Mouse (Mus musculus) kidney, embryonic 15.5 days (tissue): ENCODE results near the gene Prorsd1. TPM values are rescaled to one million over a fixed set of nuclear protein-coding genes. Genes with fewer than 3 reads are reported as not detected.
"Not testable (repeated sequence)": the region's sequence is repeated elsewhere in the genome, so short reads cannot be mapped to it uniquely, and the experiment has no call there.

Source experiments
- ATAC-seq: fragments of 200-750 bp; cut with Nextera tagmentation; replicated peaks from 2 replicates; pipeline ENCODE4 v1.8.0; 2017; ENCODE audit warnings: moderate TSS enrichment; ENCODE audit not compliant: low FRiP score
- H3K27ac ChIP-seq: fragments of 300-500 bp; sonication (generic); 2 replicates; pipeline ENCODE4 v1.5.1; 2015; ENCODE audit warnings: mild to moderate bottlenecking, inconsistent platforms
- H3K27me3 ChIP-seq: fragments of 300-500 bp; sonication (generic); 2 replicates; pipeline ENCODE4 v1.6.1; 2015; ENCODE audit warnings: inconsistent platforms
- H3K36me3 ChIP-seq: fragments of 300-500 bp; sonication (generic); 2 replicates; pipeline ENCODE4 v1.6.1; 2015; ENCODE audit warnings: inconsistent platforms
- H3K4me1 ChIP-seq: fragments of 300-500 bp; sonication (generic); 2 replicates; pipeline ENCODE4 v1.6.1; 2015; ENCODE audit warnings: inconsistent platforms
- H3K4me2 ChIP-seq: fragments of 300-500 bp; sonication (generic); 2 replicates; pipeline ENCODE4 v1.6.1; 2015; ENCODE audit warnings: moderate library complexity, mild to moderate bottlenecking, inconsistent platforms
- H3K4me3 ChIP-seq: fragments of 300-500 bp; sonication (generic); replicated peaks from 2 replicates; pipeline ENCODE4 v1.5.1; 2015; ENCODE audit warnings: mild to moderate bottlenecking, inconsistent platforms
- H3K9ac ChIP-seq: fragments of 300-500 bp; sonication (generic); 2 replicates; pipeline ENCODE4 v1.6.1; 2015; ENCODE audit warnings: mild to moderate bottlenecking, inconsistent platforms
- H3K9me3 ChIP-seq: fragments of 300-500 bp; sonication (generic); replicated peaks from 2 replicates; pipeline ENCODE4 v1.6.1; 2016; ENCODE audit warnings: inconsistent platforms
- WGBS: fragments of 180-500 bp; shearing (Covaris S2); methylation state at CpG from one replicate; pipeline ENCODE4 v1.1.7; 2015; ENCODE audit warnings: mixed read lengths; 5-methylcytosine and 5-hydroxymethylcytosine counted together
- polyA plus RNA-seq: library from polyadenylated mRNA; unstranded; fragments of >200 nt; fragmentation: Nextera tagmentation; extraction: Ambion mirVana; gene quantifications from 2 replicates; pipeline ENCODE4 v1.2.1, GENCODE M21; 2015

The Prorsd1 gene
- polyA plus RNA-seq = 28.6 TPM in 2 replicates

GRCm38 (mm10) chr11:29514682-29515412, at the start of gene Prorsd1:
Prorsd1 (minus strand) TSS chr11:29515033.
- Histone ChIP-seq H3K27me3 (no peaks in the 10 kb centered on the region), H3K4me3 (peak within 1 kb of the TSS; percentile 75), H3K4me1 (peaks cover 8% of the 10 kb centered on the region; the same call in 1 of the 2 replicates), H3K27ac (peak within 1 kb of the TSS; percentile 86), H3K9me3 (no peaks in the 10 kb centered on the region), H3K4me2 (peak within 1 kb of the TSS; percentile 74), H3K9ac (peak within 1 kb of the TSS; percentile 72), H3K36me3 (peaks cover 19% of the 10 kb centered on the region)
- ATAC-seq = peak; percentile 100
- 3% methylated on average over 40 of the region's 40 CpGs for WGBS

GRCm38 (mm10) chr11:29563406-29563805, 48.6 kb upstream of the Prorsd1 start:
- H3K9ac ChIP-seq = no peak overlapping the region
- WGBS = 88% methylated on average over 2 of the region's 2 CpGs

GRCm38 (mm10) chr11:29560990-29561389, 46.2 kb upstream of the Prorsd1 start:
- Histone ChIP-seq H3K9ac (no peak overlapping the region), H3K36me3 (no peaks in the 10 kb centered on the region), H3K27me3 (no peaks in the 10 kb centered on the region), H3K27ac (no peak overlapping the region), H3K4me1 (no peaks in the 10 kb centered on the region), H3K4me3 (no peak overlapping the region), H3K9me3 (no peaks in the 10 kb centered on the region), H3K4me2 (no peak overlapping the region)
- 89% methylated on average over 3 of the region's 3 CpGs for WGBS
- no peak for ATAC-seq

More at GRCm38 (mm10) chr11:29563406-29563805, 48.6 kb upstream of the Prorsd1 start:
- H3K9me3 ChIP-seq = no peaks in the 10 kb centered on the region
- H3K4me1 ChIP-seq = no peaks in the 10 kb centered on the region
- no peak overlapping the region for H3K27ac ChIP-seq
- no peak for ATAC-seq
- no peaks in the 10 kb centered on the region for H3K27me3 ChIP-seq
- no peak overlapping the region for H3K4me2 ChIP-seq
- H3K36me3 ChIP-seq = no peaks in the 10 kb centered on the region
- no peak overlapping the region for H3K4me3 ChIP-seq

GRCm38 (mm10) chr11:29560452-29560851, 45.6 kb upstream of the Prorsd1 start:
- no peak overlapping the region for H3K4me2 ChIP-seq
- H3K27ac ChIP-seq = no peak overlapping the region
- WGBS = 90% methylated on average over 9 of the region's 9 CpGs
- H3K27me3 ChIP-seq = no peaks in the 10 kb centered on the region
- no peaks in the 10 kb centered on the region for H3K36me3 ChIP-seq
- H3K4me3 ChIP-seq = no peak overlapping the region
- no peaks in the 10 kb centered on the region for H3K9me3 ChIP-seq
- H3K4me1 ChIP-seq = no peaks in the 10 kb centered on the region
- no peak for ATAC-seq
- no peak overlapping the region for H3K9ac ChIP-seq

- H3K27ac ChIP-seq = no peak overlapping the region
- H3K4me1 ChIP-seq = peaks cover 11% of the 10 kb centered on the region
- no peaks in the 10 kb centered on the region for H3K9me3 ChIP-seq
- no peaks in the 10 kb centered on the region for H3K27me3 ChIP-seq
- H3K4me2 ChIP-seq = no peak overlapping the region
- no peak overlapping the region for H3K4me3 ChIP-seq
- no peak overlapping the region for H3K9ac ChIP-seq
- H3K36me3 ChIP-seq = peaks cover 23% of the 10 kb centered on the region
- no peak for ATAC-seq
- 95% methylated on average over 1 of the region's 1 CpGs for WGBS
Observed at GRCm38 (mm10) chr11:29549425-29549778, 34.6 kb upstream of the Prorsd1 start.

- H3K4me2 ChIP-seq = peak overlapping the region; percentile 68
- 23% methylated on average over 23 of the region's 23 CpGs for WGBS
- H3K4me1 ChIP-seq = peaks cover 11% of the 10 kb centered on the region
- peak overlapping the region; percentile 88 for H3K27ac ChIP-seq
- H3K9ac ChIP-seq = peak overlapping the region; percentile 89
- ATAC-seq = no peak
- no peaks in the 10 kb centered on the region for H3K27me3 ChIP-seq
- H3K36me3 ChIP-seq = peaks cover 30% of the 10 kb centered on the region
- H3K9me3 ChIP-seq = no peaks in the 10 kb centered on the region
- peak overlapping the region; percentile 84 for H3K4me3 ChIP-seq
Observed at GRCm38 (mm10) chr11:29548504-29549424, 33.9 kb upstream of the Prorsd1 start.

- Histone ChIP-seq H3K27me3 (no peaks in the 10 kb centered on the region), H3K9ac (peak within 1 kb of the TSS; percentile 89), H3K36me3 (peaks cover 37% of the 10 kb centered on the region), H3K4me1 (peaks cover 11% of the 10 kb centered on the region), H3K4me2 (peak within 1 kb of the TSS; percentile 68), H3K27ac (peak within 1 kb of the TSS; percentile 88), H3K4me3 (peak within 1 kb of the TSS; percentile 84), H3K9me3 (no peaks in the 10 kb centered on the region)
- ATAC-seq = peak; percentile 97
- under 1% methylated on average over 46 of the region's 46 CpGs for WGBS
Observed at GRCm38 (mm10) chr11:29547752-29548503, 33.1 kb upstream of the Prorsd1 start, which contains the start of the genes Clhc1 and Rps27a. Clhc1 (plus strand) TSS chr11:29547950. Rps27a (minus strand) TSS chr11:29548109.

- ATAC-seq = peak; percentile 10; the same call in 1 of the 2 replicates
- 0% methylated on average over 27 of the region's 27 CpGs for WGBS
- peak overlapping the region; percentile 88 for H3K27ac ChIP-seq
- H3K4me1 ChIP-seq = peaks cover 11% of the 10 kb centered on the region
- no peaks in the 10 kb centered on the region for H3K27me3 ChIP-seq
- peak overlapping the region; percentile 89 for H3K9ac ChIP-seq
- peaks cover 41% of the 10 kb centered on the region for H3K36me3 ChIP-seq
- peak overlapping the region; percentile 68 for H3K4me2 ChIP-seq
- peak overlapping the region; percentile 84 for H3K4me3 ChIP-seq
- H3K9me3 ChIP-seq = no peaks in the 10 kb centered on the region
Observed at GRCm38 (mm10) chr11:29547249-29547751, 32.5 kb upstream of the Prorsd1 start.

- 16% methylated on average over 2 of the region's 2 CpGs for WGBS
- 0 out of 2 replicates have a peak overlapping the region, but pooled peaks have one; percentile 88 for H3K27ac ChIP-seq
- ATAC-seq = no peak
Observed at GRCm38 (mm10) chr11:29546762-29547161, 31.9 kb upstream of the Prorsd1 start.

GRCm38 (mm10) chr11:29546297-29546696, 31.5 kb upstream of the Prorsd1 start:
- 88% methylated on average over 2 of the region's 2 CpGs for WGBS
- Histone ChIP-seq H3K4me3 (peak overlapping the region; percentile 84), H3K27ac (0 out of 2 replicates have a peak overlapping the region, but pooled peaks have one; percentile 18), H3K9ac (peak overlapping the region; percentile 89), H3K4me2 (peak overlapping the region; percentile 68), H3K36me3 (peaks cover 47% of the 10 kb centered on the region), H3K4me1 (peaks cover 11% of the 10 kb centered on the region)
- not testable (repeated sequence) for H3K27me3 ChIP-seq, H3K9me3 ChIP-seq, ATAC-seq

More at GRCm38 (mm10) chr11:29546762-29547161, 31.9 kb upstream of the Prorsd1 start:
- Histone ChIP-seq H3K9me3 (no peaks in the 10 kb centered on the region), H3K36me3 (peaks cover 43% of the 10 kb centered on the region), H3K9ac (peak overlapping the region; percentile 89), H3K27me3 (no peaks in the 10 kb centered on the region), H3K4me3 (peak overlapping the region; percentile 84), H3K4me1 (peaks cover 11% of the 10 kb centered on the region), H3K4me2 (peak overlapping the region; percentile 68)

- H3K27me3 ChIP-seq, H3K27ac ChIP-seq, H3K4me2 ChIP-seq, H3K4me3 ChIP-seq, H3K9me3 ChIP-seq, H3K9ac ChIP-seq, ATAC-seq: not testable (repeated sequence)
- Histone ChIP-seq H3K4me1 (peaks cover 11% of the 10 kb centered on the region), H3K36me3 (peaks cover 56% of the 10 kb centered on the region)
- 88% methylated on average over 4 of the region's 4 CpGs for WGBS
Observed at GRCm38 (mm10) chr11:29545150-29545752, 30.4 kb upstream of the Prorsd1 start.
